Mouse (Mus musculus): ENCODE measurements around the gene Scgb1c1. TPM values are rescaled to one million over a fixed set of nuclear protein-coding genes. Genes with fewer than 3 reads are reported as not detected.

The Scgb1c1 gene
- total and polyA plus RNA-seq, 3 experiments = not detected

DNA sequence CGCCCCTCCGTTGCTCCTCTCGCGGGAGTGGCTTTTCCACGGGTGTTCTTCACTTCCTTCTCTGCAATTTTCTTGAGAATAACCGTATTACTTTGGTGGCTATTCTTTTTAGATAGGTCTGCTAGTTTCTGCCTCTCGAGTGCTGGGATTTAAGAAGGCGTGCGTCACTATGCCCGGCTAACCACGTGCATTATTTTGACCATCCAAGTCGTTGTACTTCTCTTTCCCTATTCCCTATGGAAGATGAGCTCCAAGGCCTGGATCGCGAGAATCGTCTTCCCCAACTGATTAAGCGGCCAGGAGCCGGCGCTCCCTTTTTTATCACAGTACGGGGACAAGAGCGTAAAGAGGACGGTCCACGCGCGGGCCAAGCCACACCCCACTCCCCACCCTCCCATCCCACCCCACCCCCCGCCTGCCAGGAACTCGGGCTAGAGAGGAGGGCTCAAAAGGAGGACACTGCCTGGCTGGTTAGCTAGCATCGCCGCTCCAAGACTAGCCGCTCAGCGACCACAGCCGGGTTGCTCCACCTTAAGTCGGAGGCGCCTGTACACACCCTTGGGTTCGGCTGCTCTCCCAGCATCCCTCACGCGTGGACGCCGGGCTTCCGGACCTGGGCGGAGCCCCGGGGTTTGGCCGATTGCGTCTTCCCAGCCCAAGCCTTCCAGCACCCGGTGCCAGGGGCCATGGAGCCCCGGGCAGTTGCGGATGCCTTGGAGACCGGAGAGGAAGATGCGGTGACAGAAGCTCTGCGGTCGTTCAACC lies 11.6 kb downstream of the Scgb1c1 start, which contains the start of gene Ric8a:
Ric8a (plus strand) TSS at position 173 of the 765 bp plus-strand sequence.
- dilution Hi-C loops (cut with MboI; ENCODE audit: extremely low pct_ligation_motif_present, extremely low pct_unique_long_range_greater_than_20kb, low sequenced_read_pairs) (no loop called here), in situ Hi-C loops (cut with MboI; ENCODE audit: low pct_ligation_motif_present, low pct_unique_long_range_greater_than_20kb, low sequenced_read_pairs) (no loop called here)
- H3K4me2 ChIP-seq (ENCODE audit: insufficient read depth, low read depth, poor library complexity, severe bottlenecking) = peak within 1 kb of the TSS; percentile 81
- H3K27me3 ChIP-seq (replicated peaks) = no peaks in the 10 kb centered on the region
- H3K79me2 ChIP-seq (replicated peaks; ENCODE audit: control insufficient read depth, extremely low read depth, insufficient read depth, poor library complexity, severe bottlenecking) = peaks cover 35% of the 10 kb centered on the region
- peak within 1 kb of the TSS; percentile 97 for H3K9ac ChIP-seq (ENCODE audit: insufficient read depth, low read depth)
- TF ChIP-seq BHLHE40 (IDR thresholded peaks at IDR 0.05; ENCODE audit: low read depth, low read length) (peak; percentile 27; the same call in 1 of the 2 replicates), MYC (IDR thresholded peaks at IDR 0.05; ENCODE audit: low read depth, low read length) (peak; percentile 45; the same call in 1 of the 2 replicates), TBP (conservative IDR thresholded peaks at IDR 0.05; ENCODE audit: low read depth, low read length) (peak; percentile 54; the same call in 1 of the 2 replicates), USF1 (IDR thresholded peaks at IDR 0.05; ENCODE audit: low read depth, low read length) (no peak), POLR2A (IDR thresholded peaks at IDR 0.05; ENCODE audit: low read depth, low read length) (peak; percentile 91), E2F4 (IDR thresholded peaks at IDR 0.05; ENCODE audit: insufficient replicate concordance, low read depth, low read length) (no peak), ETS1 (conservative IDR thresholded peaks at IDR 0.05; ENCODE audit: low read depth, low read length) (no peak), TCF12 (IDR thresholded peaks at IDR 0.05; ENCODE audit: low read depth, low read length) (peak; percentile 73), KAT2A (IDR thresholded peaks at IDR 0.05; ENCODE audit: insufficient replicate concordance, low read length) (0 out of 2 replicates have a peak, but pooled peaks have one; percentile 16), ELF1 (IDR thresholded peaks at IDR 0.05; ENCODE audit: low read depth, low read length) (peak; percentile 87), MXI1 (IDR thresholded peaks at IDR 0.05; ENCODE audit: low read depth, low read length) (peak; percentile 56; the same call in 1 of the 2 replicates), NELFE (IDR thresholded peaks at IDR 0.05; ENCODE audit: low read depth, low read length) (peak; percentile 79), RCOR1 (conservative IDR thresholded peaks at IDR 0.05; ENCODE audit: low read depth, low read length) (no peak), ZMIZ1 (IDR thresholded peaks at IDR 0.05; ENCODE audit: low read depth, low read length) (peak; percentile 33; the same call in 1 of the 2 replicates), ZC3H11A (IDR thresholded peaks at IDR 0.05; ENCODE audit: low read depth, low read length) (no peak), SMC3 (IDR thresholded peaks at IDR 0.05; ENCODE audit: low read depth, low read length) (no peak), POLR2AphosphoS2 (IDR thresholded peaks at IDR 0.05; ENCODE audit: low read depth, low read length) (no peak; the same call in 1 of the 2 replicates), CHD2 (IDR thresholded peaks at IDR 0.05; ENCODE audit: low read length) (no peak), MAFK (IDR thresholded peaks at IDR 0.05; ENCODE audit: insufficient replicate concordance, low read length) (no peak), MAX (IDR thresholded peaks at IDR 0.05; ENCODE audit: low read length) (peak; percentile 78), SIN3A (IDR thresholded peaks at IDR 0.05; ENCODE audit: low read length) (peak; percentile 85), MAZ (IDR thresholded peaks at IDR 0.05; ENCODE audit: low read depth, low read length) (no peak), MEF2A (IDR thresholded peaks at IDR 0.05; ENCODE audit: borderline replicate concordance, low read depth, low read length) (peak; percentile 59; the same call in 1 of the 2 replicates), IRF4 (IDR thresholded peaks at IDR 0.05; ENCODE audit: low read depth, low read length) (no peak), JUND (conservative IDR thresholded peaks at IDR 0.05; ENCODE audit: low read depth, low read length) (no peak), HCFC1 (IDR thresholded peaks at IDR 0.05; ENCODE audit: low read depth, low read length) (peak; percentile 69)
- DNase-seq (ENCODE audit: extremely low read depth) = peak; percentile 79
- H3K4me1 ChIP-seq (ENCODE audit: control insufficient read depth in 1 of 2, insufficient read depth in 2 of 2) = peaks cover 22 to 35% of the 10 kb centered on the region in 2 experiments
- H3K4me3 ChIP-seq (replicated peaks in 1 of 3; ENCODE audit: low read depth in 2 of 3, low read length in 2 of 3, poor library complexity in 1 of 3) = peak within 1 kb of the TSS; percentile 84 to 98 (median 92)
- no peaks in the 10 kb centered on the region for H3K9me3 ChIP-seq (replicated peaks; ENCODE audit: low read length)
- H3K27ac ChIP-seq (ENCODE audit: insufficient read depth, low read depth) = peak within 1 kb of the TSS; percentile 78
- H3K36me3 ChIP-seq (replicated peaks in 1 of 2; ENCODE audit: control insufficient read depth in 1 of 2, insufficient read depth in 1 of 2, low read length in 1 of 2) = peaks cover 55 to 70% of the 10 kb centered on the region in 2 experiments
